In genomic region chrX:109011611-109012185, GRCm38 (mm10) we compare ENCODE assay signal across 8 mouse cellular contexts. TPM values are rescaled to one million over a fixed set of nuclear protein-coding genes. Genes with fewer than 3 reads are reported as not detected.
DNase-seq lines count a peak whose midpoint lies in the region; ATAC-seq and TF ChIP-seq lines count a peak whose summit lies in the region.

No protein-coding gene starts in this region.

- H3K9me3 ChIP-seq in erythroblast, embryonic 14.5 days (ENCODE audit: control insufficient read depth, low read length): peaks cover 3% of the 10 kb centered on the region; the same call in 1 of the 2 replicates
- no peaks in the 10 kb centered on the region for H3K9me3 ChIP-seq in forebrain, embryonic 14.5 days (replicated peaks; ENCODE audit: control insufficient read depth, low read length)
- no peaks in the 10 kb centered on the region for H3K9me3 ChIP-seq in intestine, embryonic 16.5 days (ENCODE audit: control insufficient read depth, low read length)
- H3K9me3 ChIP-seq in liver, postnatal 0 days (ENCODE audit: low read length): no peaks in the 10 kb centered on the region

- H3K27me3 ChIP-seq in erythroblast, embryonic 14.5 days (ENCODE audit: control insufficient read depth): no peaks in the 10 kb centered on the region
- H3K27me3 ChIP-seq in forebrain, embryonic 14.5 days (replicated peaks; ENCODE audit: control insufficient read depth, insufficient read depth, low read length): no peaks in the 10 kb centered on the region
- no peaks in the 10 kb centered on the region for H3K27me3 ChIP-seq in intestine, embryonic 16.5 days (replicated peaks; ENCODE audit: control insufficient read depth, insufficient read depth, low read length)
- H3K27me3 ChIP-seq in liver, postnatal 0 days (ENCODE audit: insufficient read depth, low read length): no peaks in the 10 kb centered on the region

- no peak for TF ChIP-seq POLR2A in olfactory bulb, adult 2 months (IDR thresholded peaks at IDR 0.05; ENCODE audit: insufficient read depth, low read depth, low read length)

- H3K27ac ChIP-seq in forebrain, embryonic 14.5 days (ENCODE audit: low read depth, low read length): no peak overlapping the region
- no peak overlapping the region for H3K27ac ChIP-seq in intestine, embryonic 16.5 days (ENCODE audit: low read length)
- H3K27ac ChIP-seq in liver, postnatal 0 days (ENCODE audit: low read depth): peak overlapping the region; percentile 84
- H3K27ac ChIP-seq in olfactory bulb, adult 2 months (ENCODE audit: insufficient read depth, low read depth, low read length): no peak overlapping the region

- TF ChIP-seq CTCF in liver, postnatal 0 days (IDR thresholded peaks at IDR 0.05; ENCODE audit: low read depth): no peak
- TF ChIP-seq CTCF in olfactory bulb, adult 2 months (IDR thresholded peaks at IDR 0.05; ENCODE audit: insufficient read depth, low read depth, low read length): no peak

- ATAC-seq in erythroblast, adult 5-6 weeks (replicated peaks; ENCODE audit: low FRiP score, poor library complexity, severe bottlenecking): no peak
- no peak for ATAC-seq in forebrain, embryonic 14.5 days
- no peak for ATAC-seq in intestine, embryonic 16.5 days
- ATAC-seq in liver, postnatal 0 days: no peak

- peak overlapping the region; percentile 51; the same call in 1 of the 2 replicates for H3K9ac ChIP-seq in forebrain, embryonic 14.5 days (ENCODE audit: low read length)
- peak overlapping the region; percentile 58; the same call in 1 of the 2 replicates for H3K9ac ChIP-seq in intestine, embryonic 16.5 days (ENCODE audit: low read depth, low read length)
- H3K9ac ChIP-seq in liver, postnatal 0 days (replicated peaks): peak overlapping the region; percentile 65

- no peak for TF ChIP-seq EP300 in liver, postnatal 0 days (IDR thresholded peaks at IDR 0.05; ENCODE audit: low read depth)

- peaks cover 5% of the 10 kb centered on the region for H3K4me1 ChIP-seq in erythroblast, embryonic 14.5 days (ENCODE audit: control insufficient read depth)
- H3K4me1 ChIP-seq in forebrain, embryonic 14.5 days (ENCODE audit: control insufficient read depth, insufficient read depth, low read length): no peaks in the 10 kb centered on the region
- no peaks in the 10 kb centered on the region for H3K4me1 ChIP-seq in intestine, embryonic 16.5 days (ENCODE audit: control insufficient read depth, insufficient read depth, low read length)
- no peaks in the 10 kb centered on the region for H3K4me1 ChIP-seq in liver, postnatal 0 days (ENCODE audit: insufficient read depth)
- H3K4me1 ChIP-seq in olfactory bulb, adult 2 months (ENCODE audit: control insufficient read depth, insufficient read depth, low read length): no peaks in the 10 kb centered on the region

- H3K36me3 ChIP-seq in erythroblast, embryonic 14.5 days (ENCODE audit: control insufficient read depth): peaks cover under 1% of the 10 kb centered on the region; the same call in 1 of the 2 replicates
- no peaks in the 10 kb centered on the region for H3K36me3 ChIP-seq in forebrain, embryonic 14.5 days (ENCODE audit: control insufficient read depth, insufficient read depth, low read length)
- no peaks in the 10 kb centered on the region for H3K36me3 ChIP-seq in intestine, embryonic 16.5 days (ENCODE audit: control insufficient read depth, insufficient read depth, low read length)
- no peaks in the 10 kb centered on the region for H3K36me3 ChIP-seq in liver, postnatal 0 days (replicated peaks; ENCODE audit: insufficient read depth, low read length)

- peak overlapping the region; percentile 74 for H3K4me3 ChIP-seq in erythroblast, embryonic 14.5 days (replicated peaks)
- H3K4me3 ChIP-seq in forebrain, embryonic 14.5 days (ENCODE audit: low read depth, low read length): peak overlapping the region; percentile 41
- peak overlapping the region; percentile 55 for H3K4me3 ChIP-seq in intestine, embryonic 16.5 days (ENCODE audit: low read length)
- peak overlapping the region; percentile 52 for H3K4me3 ChIP-seq in liver, postnatal 0 days (ENCODE audit: low read depth, low read length)
- H3K4me3 ChIP-seq in olfactory bulb, adult 2 months (ENCODE audit: insufficient read depth, low read depth, low read length): peak overlapping the region; percentile 54

- peak; percentile 3 for DNase-seq in ZHBTc4 (ENCODE audit: low read depth, low spot score)
- DNase-seq in forebrain, embryonic 14.5 days (ENCODE audit: low spot score): peak; percentile 19
- DNase-seq in liver, postnatal 0 days: peak; percentile 21
- no peak for DNase-seq in layer of hippocampus, adult 11-12 months (ENCODE audit: low spot score)

- WGBS in forebrain, embryonic 14.5 days: 38% methylated on average over 13 of the region's 13 CpGs
- WGBS in intestine, embryonic 16.5 days: 27% methylated on average over 13 of the region's 13 CpGs
- 26% methylated on average over 13 of the region's 13 CpGs for WGBS in liver, postnatal 0 days (ENCODE audit: insufficient replicate concordance)
- 15% methylated on average over 13 of the region's 13 CpGs for WGBS in olfactory bulb, adult 2 months

- H3K4me2 ChIP-seq in forebrain, embryonic 14.5 days (ENCODE audit: low read length): peak overlapping the region; percentile 53
- H3K4me2 ChIP-seq in intestine, embryonic 16.5 days (ENCODE audit: low read depth, low read length): peak overlapping the region; percentile 50
- peak overlapping the region; percentile 65 for H3K4me2 ChIP-seq in liver, postnatal 0 days (ENCODE audit: low read depth, low read length)

RNA-seq across cellular contexts. Expression of gene Hmgn5, which starts 1.5 kb away (rescaled TPM):
- 1.3 and 1.9 TPM in 2 replicates for polyA plus RNA-seq in erythroblast, embryonic 14.5 days (2012)
- total RNA-seq in erythroblast, adult 5-6 weeks (2015; ENCODE audit: low replicate concordance): 25.9 and 43.0 TPM in 2 replicates
- 8.9 and 19.4 TPM in 2 replicates for total RNA-seq in erythroblast, adult 5-6 weeks (2017; ENCODE audit: low replicate concordance)
- polyA plus RNA-seq in forebrain, embryonic 14.5 days (2014; fragmentation: Nextera tagmentation; extraction: Ambion mirVana): 13.3 and 14.8 TPM in 2 replicates
- 18.4 and 21.9 TPM in 2 replicates for polyA plus RNA-seq in intestine, embryonic 16.5 days (2015; fragmentation: Nextera tagmentation; extraction: Ambion mirVana)
- 16.6 and 17.9 TPM in 2 replicates for polyA plus RNA-seq in liver, postnatal 0 days (2015; fragmentation: Nextera tagmentation; extraction: Ambion mirVana)
- polyA plus RNA-seq in olfactory bulb, adult 2 months (2012; ENCODE audit: insufficient read depth, insufficient read length, low replicate concordance, missing spikeins): not detected in 2 replicates
